Mouse (Mus musculus) kidney, postnatal 0 days (tissue): ENCODE measurements at regions not wholly inside any gene's neighbourhood (a gene's known extent, or its start where the extent isn't known, plus 50 kb on each side); places are given as distances from the start of the nearest gene placed in this dataset.
A peak's percentile ranks its signal among the peaks of the same experiment; 100 is the strongest.

Source experiments
- ATAC-seq: fragments of 200-750 bp; cut with Nextera tagmentation; replicated peaks from 2 replicates; pipeline ENCODE4 v1.8.0; 2017; ENCODE audit warnings: low read depth, moderate number of reproducible peaks, moderate TSS enrichment, moderate library complexity; ENCODE audit not compliant: low FRiP score
- DNase-seq: peaks from one replicate; pipeline ENCODE4 v3.0.0-alpha.2; 2016; ENCODE audit warnings: low spot score
- H3K27ac ChIP-seq: fragments of 300-500 bp; sonication (generic); 2 replicates; pipeline ENCODE4 v1.5.1; 2014; ENCODE audit warnings: mild to moderate bottlenecking
- H3K27me3 ChIP-seq: fragments of 300-500 bp; sonication (generic); 2 replicates; pipeline ENCODE4 v1.6.1; 2014; ENCODE audit warnings: low read length, mixed read lengths; ENCODE audit not compliant: insufficient read depth
- H3K36me3 ChIP-seq: fragments of 300-500 bp; sonication (generic); 2 replicates; pipeline ENCODE4 v1.6.1; 2014; ENCODE audit warnings: low read length, mixed read lengths; ENCODE audit not compliant: insufficient read depth
- H3K4me1 ChIP-seq: fragments of 300-500 bp; sonication (generic); replicated peaks from 2 replicates; pipeline ENCODE4 v1.6.1; 2014; ENCODE audit warnings: antibody characterized with exemption, low read length, mixed read lengths; ENCODE audit not compliant: insufficient read depth
- H3K4me2 ChIP-seq: fragments of 300-500 bp; sonication (generic); 2 replicates; pipeline ENCODE4 v1.6.1; 2014; ENCODE audit warnings: mild to moderate bottlenecking, low read length, moderate library complexity, mixed read lengths
- H3K4me3 ChIP-seq: fragments of 300-500 bp; sonication (generic); replicated peaks from 2 replicates; pipeline ENCODE4 v1.5.1; 2014; ENCODE audit warnings: low read depth, low read length
- H3K9ac ChIP-seq: fragments of 300-500 bp; sonication (generic); 2 replicates; pipeline ENCODE4 v1.6.1; 2014; ENCODE audit warnings: low read depth, low read length
- H3K9me3 ChIP-seq: fragments of 300-500 bp; sonication (generic); replicated peaks from 2 replicates; pipeline ENCODE4 v1.6.1; 2016; ENCODE audit warnings: low read length, inconsistent platforms, mixed read lengths
- CTCF ChIP-seq: IDR thresholded peaks from 2 replicates; pipeline ENCODE4 v1.5.1; 2016; ENCODE audit warnings: antibody characterized with exemption, low read depth, mild to moderate bottlenecking, moderate library complexity
- WGBS: fragments of 180-500 bp; shearing (Covaris S2); extraction: QIAGEN DNeasy Blood & Tissue Kit; methylation state at CpG from one replicate; pipeline ENCODE4 v1.1.7; 2014; 5-methylcytosine and 5-hydroxymethylcytosine counted together

- no peak; the same call in 1 of the 2 replicates for ATAC-seq
- DNase-seq = peak; percentile 37
- no peaks in the 10 kb centered on the region for H3K27me3 ChIP-seq
- peak overlapping the region; percentile 31; the same call in 1 of the 2 replicates for H3K27ac ChIP-seq
- H3K9ac ChIP-seq = no peak overlapping the region
- H3K9me3 ChIP-seq = no peaks in the 10 kb centered on the region
- no peak overlapping the region for H3K4me3 ChIP-seq
- 70% methylated on average over 7 of the region's 7 CpGs for WGBS
- H3K4me1 ChIP-seq = no peaks in the 10 kb centered on the region
- no peak for TF ChIP-seq CTCF
- no peak overlapping the region for H3K4me2 ChIP-seq
- H3K36me3 ChIP-seq = no peaks in the 10 kb centered on the region
Observed at GRCm38 (mm10) chr4:105549744-105550440, 239.8 kb upstream of the Gm12728 start.

GRCm38 (mm10) chr4:105551966-105552685 is 237.5 kb upstream of the Gm12728 start:
- no peak overlapping the region for H3K27ac ChIP-seq
- DNase-seq (peak; percentile 44), ATAC-seq (no peak)
- no peaks in the 10 kb centered on the region for H3K36me3 ChIP-seq
- H3K9ac ChIP-seq = no peak overlapping the region
- H3K4me2 ChIP-seq = no peak overlapping the region
- no peaks in the 10 kb centered on the region for H3K9me3 ChIP-seq
- H3K4me1 ChIP-seq = no peaks in the 10 kb centered on the region
- WGBS = 74% methylated on average over 4 of the region's 4 CpGs
- H3K4me3 ChIP-seq = no peak overlapping the region
- peak; percentile 44; the same call in 1 of the 2 replicates for TF ChIP-seq CTCF
- no peaks in the 10 kb centered on the region for H3K27me3 ChIP-seq

DNA sequence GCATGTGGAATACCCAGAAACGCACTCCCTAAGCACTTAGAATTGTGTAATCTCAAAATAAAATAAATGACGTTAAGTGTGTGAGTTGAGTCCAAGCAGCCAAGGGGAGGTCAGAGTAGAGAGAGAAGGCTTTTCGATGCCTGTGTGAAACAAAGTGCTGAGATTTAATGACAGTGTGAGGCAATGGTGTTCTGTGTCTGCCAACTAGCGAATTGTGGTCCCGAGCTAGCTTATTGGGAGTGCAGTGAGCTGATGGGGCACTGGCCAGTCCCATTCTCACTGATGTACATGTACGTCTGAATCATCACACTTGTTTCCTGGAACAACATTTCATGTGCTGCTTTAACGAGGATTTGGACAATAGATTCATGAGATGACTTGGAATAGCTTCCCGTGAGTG is 234.7 kb upstream of the Gm12728 start:
- no peak for TF ChIP-seq CTCF
- no peak for ATAC-seq

DNA sequence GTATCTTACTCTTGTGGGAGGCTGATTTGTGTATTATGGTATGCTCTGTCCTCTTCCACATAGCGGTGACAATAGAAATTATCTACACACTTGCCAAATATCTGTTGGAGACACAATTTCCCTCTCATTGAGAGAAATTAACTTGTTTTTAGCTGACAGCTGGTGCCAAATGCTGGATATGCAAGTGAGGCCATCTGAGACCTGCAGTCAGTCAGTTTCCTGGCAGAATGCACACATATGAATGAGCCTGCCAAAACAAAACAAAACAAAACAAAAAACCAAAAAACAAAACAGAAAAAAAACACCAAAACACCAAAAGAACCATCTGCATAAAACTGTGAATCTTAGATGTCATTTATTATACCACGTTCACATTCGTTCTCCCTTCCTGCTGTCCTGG is 233.7 kb upstream of the Gm12728 start:
- DNase-seq = no peak
- H3K4me2 ChIP-seq = no peak overlapping the region
- no peak for ATAC-seq
- no peak for TF ChIP-seq CTCF
- 100% methylated on average over 3 of the region's 3 CpGs for WGBS
- no peaks in the 10 kb centered on the region for H3K36me3 ChIP-seq
- H3K4me1 ChIP-seq = no peaks in the 10 kb centered on the region
- H3K27ac ChIP-seq = no peak overlapping the region
- H3K27me3 ChIP-seq = no peaks in the 10 kb centered on the region
- H3K9me3 ChIP-seq = no peaks in the 10 kb centered on the region
- H3K9ac ChIP-seq = no peak overlapping the region
- H3K4me3 ChIP-seq = no peak overlapping the region

More for the DNA sequence above, 234.7 kb upstream of the Gm12728 start:
- Histone ChIP-seq H3K9ac (no peak overlapping the region), H3K4me2 (no peak overlapping the region), H3K27me3 (no peaks in the 10 kb centered on the region), H3K9me3 (no peaks in the 10 kb centered on the region), H3K4me3 (no peak overlapping the region), H3K36me3 (no peaks in the 10 kb centered on the region), H3K27ac (no peak overlapping the region), H3K4me1 (no peaks in the 10 kb centered on the region)
- 81% methylated on average over 8 of the region's 8 CpGs for WGBS
- DNase-seq = no peak

GRCm38 (mm10) chr4:105557396-105557795 is 232.3 kb upstream of the Gm12728 start:
- ATAC-seq (no peak), DNase-seq (peak; percentile 6)
- Histone ChIP-seq H3K27ac (no peak overlapping the region), H3K4me2 (no peak overlapping the region), H3K4me1 (no peaks in the 10 kb centered on the region), H3K4me3 (no peak overlapping the region), H3K27me3 (no peaks in the 10 kb centered on the region), H3K9me3 (no peaks in the 10 kb centered on the region), H3K9ac (no peak overlapping the region), H3K36me3 (no peaks in the 10 kb centered on the region)
- no peak for TF ChIP-seq CTCF
- 82% methylated on average over 2 of the region's 2 CpGs for WGBS

- 29% methylated on average over 3 of the region's 3 CpGs for WGBS
- Histone ChIP-seq H3K27ac (no peak overlapping the region), H3K27me3 (no peaks in the 10 kb centered on the region), H3K9me3 (no peaks in the 10 kb centered on the region), H3K4me1 (no peaks in the 10 kb centered on the region), H3K9ac (no peak overlapping the region), H3K4me3 (no peak overlapping the region), H3K36me3 (no peaks in the 10 kb centered on the region), H3K4me2 (no peak overlapping the region)
- no peak for ATAC-seq
- no peak for TF ChIP-seq CTCF
- peak; percentile 5 for DNase-seq
Observed at GRCm38 (mm10) chr4:105560055-105560454, 229.6 kb upstream of the Gm12728 start.
